Comparison of ENCODE assay signal across 17 mouse cellular contexts in genomic region chr12:13106931-13107330, GRCm38 (mm10).
"Had no signal": no experiment of that assay in that cellular context is flagged by ENCODE, and none has a peak within 500 bp of the region (broad histone marks: within the 10 kb centered on the region; RNA-seq: fewer than 3 reads in every experiment).

No protein-coding gene starts in this region.

- ATAC-seq: hindbrain, postnatal 0 days; intestine, embryonic 16.5 days; liver, embryonic 12.5 days had no signal

- DNase-seq: gastrocnemius, postnatal 14 days; gastrocnemius, postnatal 36 days; heart, adult 11 months; heart, adult 2 months; heart, postnatal 14 days; heart, postnatal 36 days; kidney, adult 11 months; kidney, adult 2 months; kidney, adult 9 months; kidney, postnatal 14 days; kidney, postnatal 36 days; layer of hippocampus, adult 9-11 months; layer of hippocampus, postnatal 36 days; left cerebral cortex, postnatal 4 days had no signal
